Mouse (Mus musculus) inflammation-experienced regulatory T-cells (primary cell): ENCODE results near the gene Nkx2-5. TPM values are rescaled to one million over a fixed set of nuclear protein-coding genes. Genes with fewer than 3 reads are reported as not detected.

Experiments used
- polyA plus RNA-seq, 2 experiments: library from polyadenylated mRNA; unstranded; fragments of 100-300 nt; shearing (Covaris generic); gene quantifications; one replicate each; pipeline ENCODE4 v1.2.1; 2017

Nkx2-5 gene
- under 1 TPM in 1 of 2 experiments, not detected in 1; 0.43 TPM for polyA plus RNA-seq

DNA sequence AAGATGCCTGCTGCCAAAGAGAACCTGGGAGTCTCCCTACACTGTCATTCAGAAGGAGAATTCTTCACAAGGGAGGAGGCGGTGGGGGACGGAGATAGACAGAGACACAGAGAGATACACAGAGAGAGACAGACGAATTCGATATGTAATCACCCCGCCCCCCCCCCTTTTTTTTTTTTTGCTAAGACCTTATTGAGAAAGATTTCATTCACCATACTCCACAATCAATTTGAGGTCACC is at the start of gene Nkx2-5:
Gene Nkx2-5, minus strand, starts transcription at position 101 of the 240 bp plus-strand sequence.

Other genes with a start within 250 kb of the Nkx2-5 start
- 100 to 1,000 TPM; 311 to 385 TPM for gene Atp6v0e, start 181.8 kb downstream of the Nkx2-5 start, polyA plus RNA-seq
- 10 to 100 TPM; 48.9 to 66.5 TPM for gene Crebrf, start 129.4 kb downstream of the Nkx2-5 start, polyA plus RNA-seq
- 10 to 100 TPM; 27.7 to 36.1 TPM for gene Bnip1, start 63.9 kb downstream of the Nkx2-5 start, polyA plus RNA-seq
- gene Kifc5b, start 72.1 kb upstream of the Nkx2-5 start, polyA plus RNA-seq, result 1 to 10 TPM; 2.8 to 3.2 TPM
- gene Phf1, start 88.0 kb upstream of the Nkx2-5 start, polyA plus RNA-seq, result 100 to 1,000 TPM; 126 to 166 TPM
- 100 to 1,000 TPM; 158 to 176 TPM for gene Cuta, start 94.6 kb upstream of the Nkx2-5 start, polyA plus RNA-seq
- gene Syngap1, start 96.2 kb upstream of the Nkx2-5 start, polyA plus RNA-seq, result 1 to 10 TPM in 1 of 2 experiments, under 1 TPM in 1; 0.10 to 2.4 TPM
- gene Zbtb9, start 128.2 kb upstream of the Nkx2-5 start, polyA plus RNA-seq, result 10 to 100 TPM; 30.0 to 37.9 TPM
- gene Bak1, start 184.0 kb upstream of the Nkx2-5 start, polyA plus RNA-seq, result 1 to 10 TPM in 1 of 2 experiments, under 1 TPM in 1; 0.51 to 2.0 TPM
- gene Itpr3, start 212.3 kb upstream of the Nkx2-5 start, polyA plus RNA-seq, result 10 to 100 TPM; 16.5 to 26.6 TPM